Mouse (Mus musculus) CH12.LX (cell line): ENCODE data around the gene Cib1. TPM values are rescaled to one million over a fixed set of nuclear protein-coding genes. Genes with fewer than 3 reads are reported as not detected.
A peak's percentile ranks its signal among the peaks of the same experiment; 100 is the strongest.

Source experiments
- DNase-seq: peaks from one replicate; pipeline ENCODE4 v3.0.0-alpha.2; 2013; ENCODE audit errors: extremely low read depth
- H3K27ac ChIP-seq: 2 replicates; pipeline ENCODE4 v1.5.1; 2012; ENCODE audit warnings: low read depth, mild to moderate bottlenecking, control low read depth, moderate library complexity; ENCODE audit not compliant: insufficient read depth
- H3K27me3 ChIP-seq: replicated peaks from 2 replicates; pipeline ENCODE3; 2012; ENCODE audit warnings: inconsistent platforms
- H3K36me3 ChIP-seq, 2 experiments: replicated peaks in 1 of 2; 2 replicates each; pipeline versions ENCODE3 to v1.6.1; 2012; ENCODE audit warnings: inconsistent platforms in 1 of 2, low read length in 1 of 2, mild to moderate bottlenecking in 1 of 2, mixed read lengths in 1 of 2, moderate library complexity in 1 of 2; ENCODE audit not compliant: control insufficient read depth in 1 of 2, insufficient read depth in 1 of 2
- H3K4me1 ChIP-seq, 2 experiments: 2 replicates each; pipeline ENCODE4 v1.6.1; 2012; ENCODE audit warnings: inconsistent platforms in 1 of 2, moderate library complexity in 1 of 2; ENCODE audit not compliant: insufficient read depth in 2 of 2, control insufficient read depth in 1 of 2
- H3K4me2 ChIP-seq: 2 replicates; pipeline ENCODE4 v1.6.1; 2012; ENCODE audit warnings: low read depth, mild to moderate bottlenecking, control low read depth; ENCODE audit not compliant: poor library complexity, insufficient read depth, severe bottlenecking
- H3K4me3 ChIP-seq, 3 experiments: fragments of 150-350 bp in 1 of 3; sonication (generic) in 1 of 3; replicated peaks in 1 of 3; 2 replicates each; pipeline versions ENCODE3 to v1.5.1; 2011 to 2012; ENCODE audit warnings: low read depth in 2 of 3, low read length in 2 of 3, mild to moderate bottlenecking in 2 of 3, moderate library complexity in 2 of 3, control low read depth in 1 of 3, improper control_type of control experiment in 1 of 3, inconsistent platforms in 1 of 3, mixed read lengths in 1 of 3; ENCODE audit not compliant: poor library complexity in 1 of 3
- H3K79me2 ChIP-seq: replicated peaks from 2 replicates; pipeline ENCODE4 v1.6.1; 2012; ENCODE audit warnings: mild to moderate bottlenecking, moderate library complexity; ENCODE audit not compliant: control insufficient read depth, poor library complexity, insufficient read depth, severe bottlenecking; ENCODE audit errors: extremely low read depth
- H3K9ac ChIP-seq: 2 replicates; pipeline ENCODE4 v1.6.1; 2012; ENCODE audit warnings: low read depth, mild to moderate bottlenecking, control low read depth, moderate library complexity; ENCODE audit not compliant: insufficient read depth
- H3K9me3 ChIP-seq: replicated peaks from 2 replicates; pipeline ENCODE3; 2012; ENCODE audit warnings: low read length, inconsistent platforms, mixed read lengths
- CHD1 ChIP-seq: IDR thresholded peaks from 2 replicates; pipeline ENCODE4 v1.6.1; 2012; ENCODE audit warnings: low read depth, low read length, improper control_type of control experiment, inconsistent platforms
- CTCF ChIP-seq, 2 experiments: IDR thresholded peaks in 1 of 2; conservative IDR thresholded peaks in 1 of 2; 2 replicates each; pipeline ENCODE4 v1.5.1; 2011 to 2012; ENCODE audit warnings: low read depth in 2 of 2, low read length in 2 of 2, improper control_type of control experiment in 1 of 2, inconsistent platforms in 1 of 2, mild to moderate bottlenecking in 1 of 2, moderate library complexity in 1 of 2
- E2F4 ChIP-seq: IDR thresholded peaks from 2 replicates; pipeline ENCODE4 v1.6.1; 2011; ENCODE audit warnings: low read depth, low read length, improper control_type of control experiment; ENCODE audit not compliant: insufficient replicate concordance
- ELF1 ChIP-seq: IDR thresholded peaks from 2 replicates; pipeline ENCODE4 v1.6.1; 2014; ENCODE audit warnings: low read depth, mild to moderate bottlenecking, inconsistent platforms, low read length, improper control_type of control experiment
- GABPA ChIP-seq: IDR thresholded peaks from 2 replicates; pipeline ENCODE4 v1.6.1; 2012; ENCODE audit warnings: low read depth, low read length, improper control_type of control experiment, inconsistent platforms; ENCODE audit not compliant: insufficient replicate concordance
- KAT2A ChIP-seq: IDR thresholded peaks from 2 replicates; pipeline ENCODE4 v1.6.1; 2012; ENCODE audit warnings: low read length, improper control_type of control experiment, inconsistent platforms; ENCODE audit not compliant: insufficient replicate concordance
- MAFK ChIP-seq: IDR thresholded peaks from 2 replicates; pipeline ENCODE4 v1.6.1; 2011; ENCODE audit warnings: low read length, improper control_type of control experiment; ENCODE audit not compliant: insufficient replicate concordance
- MEF2A ChIP-seq: IDR thresholded peaks from 2 replicates; pipeline ENCODE4 v1.6.1; 2014; ENCODE audit warnings: low read depth, mild to moderate bottlenecking, inconsistent platforms, low read length, improper control_type of control experiment, borderline replicate concordance
- MYC ChIP-seq: IDR thresholded peaks from 2 replicates; pipeline ENCODE4 v1.6.1; 2011; ENCODE audit warnings: low read depth, mild to moderate bottlenecking, improper control_type of control experiment, low read length
- NRF1 ChIP-seq: IDR thresholded peaks from 2 replicates; pipeline ENCODE4 v1.6.1; 2014; ENCODE audit warnings: low read depth, mild to moderate bottlenecking, inconsistent platforms, low read length, improper control_type of control experiment, moderate library complexity
- PAX5 ChIP-seq: IDR thresholded peaks from 2 replicates; pipeline ENCODE4 v1.6.1; 2012; ENCODE audit warnings: low read length, inconsistent platforms, mixed read lengths
- RAD21 ChIP-seq: IDR thresholded peaks from 2 replicates; pipeline ENCODE4 v1.6.1; 2011; ENCODE audit warnings: low read depth, mild to moderate bottlenecking, low read length, improper control_type of control experiment, moderate library complexity
- SIN3A ChIP-seq: IDR thresholded peaks from 2 replicates; pipeline ENCODE4 v1.6.1; 2012; ENCODE audit warnings: low read length, improper control_type of control experiment, inconsistent platforms
- SMC3 ChIP-seq: IDR thresholded peaks from 2 replicates; pipeline ENCODE4 v1.6.1; 2011; ENCODE audit warnings: low read depth, low read length, improper control_type of control experiment
- TBP ChIP-seq: conservative IDR thresholded peaks from 2 replicates; pipeline ENCODE4 v1.6.1; 2011; ENCODE audit warnings: low read depth, low read length, improper control_type of control experiment
- TCF12 ChIP-seq: IDR thresholded peaks from 2 replicates; pipeline ENCODE4 v1.6.1; 2014; ENCODE audit warnings: low read depth, mild to moderate bottlenecking, inconsistent platforms, low read length, improper control_type of control experiment
- USF1 ChIP-seq: IDR thresholded peaks from 2 replicates; pipeline ENCODE4 v1.6.1; 2014; ENCODE audit warnings: low read depth, mild to moderate bottlenecking, inconsistent platforms, low read length, improper control_type of control experiment
- USF2 ChIP-seq: conservative IDR thresholded peaks from 2 replicates; pipeline ENCODE4 v1.6.1; 2011; ENCODE audit warnings: low read depth, low read length, improper control_type of control experiment
- ZC3H11A ChIP-seq: IDR thresholded peaks from 2 replicates; pipeline ENCODE4 v1.6.1; 2012; ENCODE audit warnings: low read depth, mild to moderate bottlenecking, inconsistent platforms, low read length, improper control_type of control experiment
- ZKSCAN1 ChIP-seq: IDR thresholded peaks from 2 replicates; pipeline ENCODE4 v1.6.1; 2012; ENCODE audit warnings: low read depth, inconsistent platforms, low read length, improper control_type of control experiment, borderline replicate concordance
- ZMIZ1 ChIP-seq: IDR thresholded peaks from 2 replicates; pipeline ENCODE4 v1.6.1; 2012; ENCODE audit warnings: low read depth, mild to moderate bottlenecking, inconsistent platforms, low read length, improper control_type of control experiment
- ZNF384 ChIP-seq: IDR thresholded peaks from 2 replicates; pipeline ENCODE4 v1.6.1; 2012; ENCODE audit warnings: low read depth, low read length, improper control_type of control experiment, inconsistent platforms
- dilution Hi-C: fragments of 300-500 bp; cut with MboI; formaldehyde crosslinking; loops from 2 replicates; pipeline ENCODE4 v1.14.3; 2020; ENCODE audit warnings: low sequenced_read_pairs; ENCODE audit not compliant: extremely low pct_unique_long_range_greater_than_20kb, extremely low pct_ligation_motif_present
- in situ Hi-C: fragments of 300-500 bp; cut with MboI; formaldehyde crosslinking; loops from 3 replicates; pipeline ENCODE4 v1.14.3; 2019; ENCODE audit warnings: low sequenced_read_pairs, low pct_ligation_motif_present, low pct_unique_long_range_greater_than_20kb, mixed read lengths
- polyA plus RNA-seq: library from polyadenylated mRNA; unstranded; fragments of >175 nt; gene quantifications from 2 replicates; pipeline ENCODE4 v1.2.1, GENCODE M21; 2012; ENCODE audit warnings: low read depth; ENCODE audit not compliant: insufficient read length
- total RNA-seq, 2 experiments: library from RNA; depleted of rRNA; stranded (reverse); fragments of 300-350 nt in 1 of 2; fragments of >200 nt in 1 of 2; gene quantifications; 2 replicates each; pipeline ENCODE4 v1.2.3; 2012 to 2014

Gene Cib1
- total and polyA plus RNA-seq, 3 experiments: 29.1 to 73.1 (median 48.1) TPM

GRCm38 (mm10) chr7:80255981-80256380 is 23.4 kb upstream of the Cib1 start:
- Histone ChIP-seq H3K36me3 (no peaks in the 10 kb centered on the region), H3K4me3 (no peak overlapping the region), H3K79me2 (no peaks in the 10 kb centered on the region), H3K9me3 (no peaks in the 10 kb centered on the region), H3K27ac (no peak overlapping the region), H3K27me3 (peaks cover 1% of the 10 kb centered on the region), H3K4me1 (peaks cover 2 to 24% of the 10 kb centered on the region in 2 experiments; a peak in 3 of 4 replicates), H3K4me2 (no peak overlapping the region), H3K9ac (no peak overlapping the region)
- peak; percentile 65; the same call in 1 of the 2 replicates for TF ChIP-seq MYC
- TF ChIP-seq ZMIZ1: no peak
- TF ChIP-seq ZC3H11A: 0 out of 2 replicates have a peak, but pooled peaks have one; percentile 26
- TF ChIP-seq TCF12: no peak
- no peak for TF ChIP-seq PAX5
- no peak for TF ChIP-seq USF2
- no peak for TF ChIP-seq NRF1
- TF ChIP-seq ELF1: no peak
- TF ChIP-seq CHD1: no peak
- TF ChIP-seq SMC3: peak; percentile 64
- TF ChIP-seq TBP: no peak
- no peak for TF ChIP-seq E2F4
- peak in 1 of 2 experiments; percentile 74; a peak in 2 of 4 replicates for TF ChIP-seq CTCF (conservative IDR thresholded peaks at IDR 0.05 in 1 of 2, IDR thresholded peaks at IDR 0.05 in 1 of 2; ENCODE audit: low read depth in 2 of 2, low read length in 2 of 2)
- TF ChIP-seq ZNF384: peak; percentile 52
- TF ChIP-seq SIN3A: no peak
- peak; percentile 42 for TF ChIP-seq RAD21
- no peak for TF ChIP-seq MEF2A
- TF ChIP-seq KAT2A: no peak
- no peak for TF ChIP-seq ZKSCAN1
- no peak for TF ChIP-seq GABPA
- TF ChIP-seq MAFK: no peak
- in situ Hi-C loops (loop anchor here (25.0 kb wide), 1 partner anchor 244 kb away; the partner anchor contains the start of gene Zfp710), dilution Hi-C loops (no loop called here)
- no peak for DNase-seq

- in situ Hi-C loops (loop anchor here (25.0 kb wide), 1 partner anchor 241 kb away; the partner anchor contains the start of gene Zfp710), dilution Hi-C loops (no loop called here)
- Histone ChIP-seq H3K4me2 (no peak overlapping the region), H3K4me3 (no peak overlapping the region), H3K4me1 (peaks cover 2 to 14% of the 10 kb centered on the region in 2 experiments; a peak in 3 of 4 replicates), H3K9ac (no peak overlapping the region), H3K9me3 (no peaks in the 10 kb centered on the region), H3K79me2 (no peaks in the 10 kb centered on the region), H3K27me3 (peaks cover 3% of the 10 kb centered on the region), H3K27ac (no peak overlapping the region), H3K36me3 (no peaks in the 10 kb centered on the region)
- TF ChIP-seq USF1 (no peak), ZMIZ1 (no peak), TBP (no peak), KAT2A (no peak)
- DNase-seq: no peak
Observed at GRCm38 (mm10) chr7:80252886-80253285, 20.3 kb upstream of the Cib1 start.
